Mouse (Mus musculus) embryonic fibroblast, embryonic 13.5 days (primary cell): ENCODE results near the gene Leap2.

ENCODE experiments used
- CTCF ChIP-seq: IDR thresholded peaks from 2 replicates; pipeline ENCODE4 v1.5.1; 2011; ENCODE audit warnings: mild to moderate bottlenecking, control low read depth, low read length, moderate library complexity, borderline replicate concordance; ENCODE audit not compliant: insufficient read depth
- POLR2A ChIP-seq: IDR thresholded peaks from 2 replicates; pipeline ENCODE4 v1.6.1; 2011; ENCODE audit warnings: low read depth, mild to moderate bottlenecking, control low read depth, low read length, moderate library complexity

DNA sequence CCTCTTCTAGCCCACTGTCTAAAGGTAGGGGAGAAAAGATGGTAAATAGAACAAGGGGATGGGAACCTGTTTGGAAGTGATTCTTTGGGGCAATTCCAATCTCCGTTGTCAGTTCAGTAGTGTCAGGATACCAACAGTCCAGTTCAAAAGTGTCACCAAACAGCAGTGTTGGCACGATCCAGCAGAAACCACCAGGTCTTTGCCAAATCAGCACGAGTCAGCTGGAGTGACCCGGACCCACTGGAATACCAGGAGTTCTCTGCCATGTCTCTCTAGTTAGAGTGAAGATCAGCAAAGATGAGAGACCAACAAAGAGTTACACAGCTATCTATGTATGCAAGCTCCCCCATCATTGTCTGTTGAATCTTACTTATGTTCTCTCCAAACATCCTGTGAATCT lies 9.1 kb downstream of the Leap2 start:
- TF ChIP-seq CTCF (no peak), POLR2A (no peak)
